ENCODE assay signal across 9 mouse cellular contexts in the genomic region with DNA sequence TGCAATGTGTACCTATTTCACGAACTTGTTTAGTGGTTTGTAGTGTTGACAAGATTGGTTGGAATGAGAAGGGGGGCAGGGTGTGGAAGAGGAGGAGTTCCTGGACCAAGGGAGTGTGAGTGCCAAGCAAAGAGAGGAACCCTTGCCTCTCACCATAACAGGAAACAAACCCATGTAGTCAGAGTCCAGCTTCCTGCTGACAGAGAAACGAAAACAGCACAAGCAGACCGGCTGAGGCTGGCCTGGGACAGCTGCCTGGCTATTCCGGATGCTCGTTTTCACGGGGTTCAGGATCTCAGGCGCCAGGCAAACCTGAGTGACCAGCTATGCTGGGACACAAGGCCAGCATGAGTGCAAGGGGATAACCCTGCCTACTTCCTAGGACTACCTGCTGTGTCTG.
DNase-seq lines count a peak whose midpoint lies in the region; ATAC-seq lines count a peak whose summit lies in the region.
"Had no signal": no experiment of that assay in that cellular context is flagged by ENCODE, and none has a peak within 500 bp of the region (broad histone marks: within the 10 kb centered on the region; RNA-seq: fewer than 3 reads in every experiment).

No protein-coding gene starts in this region.

- H3K9me3 ChIP-seq in intestine, embryonic 15.5 days = no peaks in the 10 kb centered on the region

- no peaks in the 10 kb centered on the region for H3K27me3 ChIP-seq in intestine, embryonic 15.5 days (replicated peaks)

- 66% methylated on average over 7 of the region's 7 CpGs for WGBS in intestine, embryonic 15.5 days

- no peaks in the 10 kb centered on the region for H3K4me1 ChIP-seq in intestine, embryonic 15.5 days (replicated peaks)

- H3K4me2 ChIP-seq in intestine, embryonic 15.5 days (replicated peaks) = no peak overlapping the region

- H3K9ac ChIP-seq in intestine, embryonic 15.5 days = no peak overlapping the region
- H3K9ac ChIP-seq: liver, embryonic 14.5 days had no signal

- no peaks in the 10 kb centered on the region for H3K36me3 ChIP-seq in intestine, embryonic 15.5 days

- H3K4me3 ChIP-seq in intestine, embryonic 15.5 days (replicated peaks) = no peak overlapping the region

- ATAC-seq in intestine, embryonic 15.5 days = no peak
- ATAC-seq in frontal cortex, adult (ENCODE audit: low TSS enrichment) = no peak

- no peak overlapping the region for H3K27ac ChIP-seq in intestine, embryonic 15.5 days
- H3K27ac ChIP-seq: liver, embryonic 14.5 days had no signal

- peak; percentile 4 for DNase-seq in urinary bladder, postnatal 14 days (ENCODE audit: low spot score)
- DNase-seq in urinary bladder, adult 18-20 months (ENCODE audit: low spot score in 2 of 2) = no peak
- DNase-seq in heart, adult 9 months (ENCODE audit: low spot score in 2 of 2) = peak; percentile 73 to 87
- peak; percentile 68 to 75 for DNase-seq in kidney, postnatal 36 days
- DNase-seq in skeletal muscle tissue, adult 2 months (ENCODE audit: low read depth, low spot score) = peak; percentile 28
- DNase-seq in embryo, embryonic 10.5 days (ENCODE audit: low spot score) = no peak

Comparison
In these comparisons a context has a peak if more than half of its experiments do, and no peak if none do; other contexts are left out.
1. DNase-seq: peak in urinary bladder, postnatal 14 days (single experiment), heart, adult 9 months (2 of 2), kidney, postnatal 36 days (2 of 2) and skeletal muscle tissue, adult 2 months (single experiment); none in urinary bladder, adult 18-20 months (0 of 2) and embryo, embryonic 10.5 days (single experiment).